Mouse (Mus musculus): ENCODE measurements around the gene Mrps18b.
"Not testable (repeated sequence)": the region's sequence is repeated elsewhere in the genome, so short reads cannot be mapped to it uniquely, and the experiment has no call there.

The Mrps18b gene

GRCm38 (mm10) chr17:35916297-35917142 lies at the start of gene Mrps18b, which contains the start of gene Ppp1r10:
Mrps18b (minus strand) TSS chr17:35916389.
Ppp1r10 (plus strand) TSS chr17:35916434.
- DNase-seq: peak; percentile 100

GRCm38 (mm10) chr17:35963279-35963678 lies 47.1 kb upstream of the Mrps18b start:
- no peak for DNase-seq

GRCm38 (mm10) chr17:35958533-35959223 lies 42.5 kb upstream of the Mrps18b start:
- DNase-seq: no peak

- no peak for DNase-seq
Measured at GRCm38 (mm10) chr17:35954665-35955064, 38.5 kb upstream of the Mrps18b start.

- not testable (repeated sequence) for DNase-seq
Measured at GRCm38 (mm10) chr17:35952559-35952958, 36.4 kb upstream of the Mrps18b start.

GRCm38 (mm10) chr17:35950946-35951345 lies 34.8 kb upstream of the Mrps18b start:
- not testable (repeated sequence) for DNase-seq

GRCm38 (mm10) chr17:35939941-35940340 lies 23.8 kb upstream of the Mrps18b start:
- DNase-seq: no peak

- DNase-seq: no peak
Measured at GRCm38 (mm10) chr17:35939108-35939507, 22.9 kb upstream of the Mrps18b start.

GRCm38 (mm10) chr17:35937700-35938348 lies 21.6 kb upstream of the Mrps18b start:
- peak; percentile 63 for DNase-seq

GRCm38 (mm10) chr17:35935763-35936162 lies 19.6 kb upstream of the Mrps18b start:
- not testable (repeated sequence) for DNase-seq

GRCm38 (mm10) chr17:35932608-35933007 lies 16.4 kb upstream of the Mrps18b start:
- DNase-seq: no peak

GRCm38 (mm10) chr17:35930627-35931026 lies 14.4 kb upstream of the Mrps18b start:
- DNase-seq: no peak

- DNase-seq: no peak
Measured at GRCm38 (mm10) chr17:35929534-35929933, 13.3 kb upstream of the Mrps18b start.

- no peak for DNase-seq
Measured at GRCm38 (mm10) chr17:35927471-35927870, 11.3 kb upstream of the Mrps18b start.

- DNase-seq: no peak
Measured at GRCm38 (mm10) chr17:35923281-35923680, 7.1 kb upstream of the Mrps18b start.

- DNase-seq: no peak
Measured at GRCm38 (mm10) chr17:35922566-35922965, 6.4 kb upstream of the Mrps18b start.

GRCm38 (mm10) chr17:35921710-35922109 lies 5.5 kb upstream of the Mrps18b start:
- DNase-seq: no peak

GRCm38 (mm10) chr17:35920862-35921562 lies 4.8 kb upstream of the Mrps18b start:
- DNase-seq: peak; percentile 73

GRCm38 (mm10) chr17:35920384-35920783 lies 4.2 kb upstream of the Mrps18b start:
- DNase-seq: no peak

GRCm38 (mm10) chr17:35919864-35920301 lies 3.7 kb upstream of the Mrps18b start:
- DNase-seq: peak; percentile 25

GRCm38 (mm10) chr17:35919060-35919715 lies 3.0 kb upstream of the Mrps18b start:
- DNase-seq: peak; percentile 97
